Mouse (Mus musculus) adrenal gland, postnatal 25 days (tissue): ENCODE results near the gene Cyp2c37. TPM values are rescaled to one million over a fixed set of nuclear protein-coding genes. Genes with fewer than 3 reads are reported as not detected.
"Not testable (repeated sequence)": the region's sequence is repeated elsewhere in the genome, so short reads cannot be mapped to it uniquely, and the experiment has no call there.

Experiments
- DNase-seq: peaks from one replicate; pipeline ENCODE4 v3.0.0; 2021; ENCODE audit warnings: mixed read lengths
- long read RNA-seq: library from polyadenylated mRNA; stranded (forward); transcript quantifications from one replicate; pipeline ENCODE4 v2.0.0, GENCODE M21; 2021
- total RNA-seq: library from RNA; stranded (reverse); gene quantifications from 2 replicates; pipeline ENCODE4 v1.2.3, GENCODE M21; 2021

The Cyp2c37 gene
- 3.9 TPM in 1 of 2 replicates, not detected in the other for total RNA-seq
- long read RNA-seq, transcript Cyp2c37-201 (9 exons, 1,824 nt): major isoform, 205 of 223 reads
- long read RNA-seq, partial matches to known transcripts: 10 of 223 reads
- long read RNA-seq, other reads (novel, unspliced or antisense): 8 of 223 reads

GRCm38 (mm10) chr19:39992140-39992539, at the start of gene Cyp2c37:
Gene Cyp2c37, plus strand, starts transcription at chr19:39992424.
- DNase-seq: not testable (repeated sequence)

GRCm38 (mm10) chr19:39960861-39961260, 31.4 kb upstream of the Cyp2c37 start:
- DNase-seq: not testable (repeated sequence)

GRCm38 (mm10) chr19:39971096-39971495, 21.1 kb upstream of the Cyp2c37 start:
- not testable (repeated sequence) for DNase-seq

- DNase-seq: no peak
These were observed 2.8 kb upstream of the Cyp2c37 start for GRCm38 (mm10) chr19:39989471-39989870.

Other genes with a start within 250 kb of the Cyp2c37 start
- gene Cyp2c40, start 179.6 kb upstream of the Cyp2c37 start, total RNA-seq: 4.9 TPM in 1 of 2 replicates, not detected in the other
- 9.1 TPM in 1 of 2 replicates, not detected in the other for gene Cyp2c69, start 105.6 kb upstream of the Cyp2c37 start, total RNA-seq
- 4.3 TPM in 1 of 2 replicates, not detected in the other for gene Cyp2c54, start 81.4 kb downstream of the Cyp2c37 start, total RNA-seq
- gene Cyp2c50, start 97.3 kb downstream of the Cyp2c37 start, total RNA-seq: 9.3 TPM in 1 of 2 replicates, not detected in the other
- gene Cyp2c70, start 194.9 kb downstream of the Cyp2c37 start, total RNA-seq: 0.24 and 5.6 TPM in 2 replicates